Mouse (Mus musculus) liver, adult 2 months (tissue): ENCODE data around the gene Scaf8.

Source experiments
- CTCF ChIP-seq: fragments of 200-500 bp; IDR thresholded peaks from 2 replicates; pipeline ENCODE4 v1.5.1; 2011; ENCODE audit warnings: low read depth, low read length, control low read depth
- POLR2A ChIP-seq: fragments of 200-500 bp; IDR thresholded peaks from 2 replicates; pipeline ENCODE4 v1.6.1; 2011; ENCODE audit warnings: low read length, control low read depth; ENCODE audit not compliant: insufficient read depth; ENCODE audit errors: extremely low read depth

DNA sequence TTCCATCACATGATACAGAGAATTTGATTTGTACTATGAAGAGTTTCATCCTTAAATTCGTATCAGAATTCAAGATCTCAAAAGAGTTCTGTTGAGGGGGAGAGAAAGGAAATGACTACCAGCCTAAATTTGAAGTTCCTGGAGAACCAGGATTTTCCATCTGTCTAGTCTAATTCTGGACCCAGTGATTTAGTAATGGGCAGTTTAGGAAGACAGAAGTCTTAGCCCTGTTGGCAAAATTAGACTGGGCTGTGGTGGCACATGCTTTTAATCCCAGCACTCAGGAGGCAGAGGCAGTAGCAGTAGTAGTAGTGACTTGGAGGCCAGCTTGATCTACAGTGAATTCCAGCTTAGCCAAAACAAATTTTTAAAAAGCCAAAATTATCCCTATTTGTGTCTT lies 93.7 kb downstream of the Scaf8 start:
- TF ChIP-seq POLR2A (no peak), CTCF (no peak)
